22 mouse cellular contexts compared by ENCODE assay signal in the genomic region with DNA sequence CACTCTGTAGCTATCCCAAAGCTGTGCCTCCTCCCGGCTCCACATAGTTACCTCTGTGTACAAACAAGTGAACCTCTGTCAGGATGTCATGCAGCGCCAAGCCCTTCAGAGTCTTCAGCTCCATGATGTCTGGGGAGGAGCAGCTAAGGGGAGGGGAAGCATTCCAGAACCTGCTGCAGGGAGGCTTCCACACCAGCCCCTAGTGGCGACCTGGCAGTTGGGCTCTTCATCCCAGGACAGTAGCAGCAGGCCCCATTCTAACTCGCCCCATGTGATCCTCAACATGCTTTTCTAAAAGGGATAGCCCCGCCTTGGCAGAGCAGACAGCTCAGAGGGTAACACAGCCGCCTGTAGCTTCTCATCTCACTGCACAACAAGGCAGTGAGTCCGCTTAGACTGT. TPM values are rescaled to one million over a fixed set of nuclear protein-coding genes. Genes with fewer than 3 reads are reported as not detected.
A peak's percentile ranks its signal among the peaks of the same experiment; 100 is the strongest.
DNase-seq lines count a peak whose midpoint lies in the region; ATAC-seq and TF ChIP-seq lines count a peak whose summit lies in the region.
"Had no signal": no experiment of that assay in that cellular context is flagged by ENCODE, and none has a peak within 500 bp of the region (broad histone marks: within the 10 kb centered on the region; RNA-seq: fewer than 3 reads in every experiment).

No protein-coding gene starts in this region.

- no peak for DNase-seq in heart, adult 2 months
- DNase-seq in heart, postnatal 10 days = no peak
- DNase-seq in heart, adult 11 months = no peak
- DNase-seq in lung, embryonic 14.5 days = no peak
- no peak for DNase-seq in lung, adult 18-20 months
- DNase-seq in testis, postnatal 10 days (ENCODE audit: low spot score) = no peak
- no peak for DNase-seq in gastrocnemius, postnatal 14 days
- DNase-seq: adrenal gland, postnatal 10 days; cerebellum, adult 18-20 months; cerebellum, postnatal 14 days; gastrocnemius, postnatal 36 days; kidney, adult 2 months; liver; lung, postnatal 14 days had no signal

- TF ChIP-seq CTCF in heart, adult 2 months (IDR thresholded peaks at IDR 0.05) = peak; percentile 5; the same call in 1 of the 2 replicates
- TF ChIP-seq CTCF in lung, embryonic 14.5 days (IDR thresholded peaks at IDR 0.05; ENCODE audit: low read depth) = 0 out of 2 replicates have a peak, but pooled peaks have one; percentile 16

- no peak overlapping the region for H3K9ac ChIP-seq in heart, adult 2 months (ENCODE audit: low read depth, low read length)
- no peak overlapping the region for H3K9ac ChIP-seq in heart, embryonic 16.5 days (ENCODE audit: low read length)
- no peak overlapping the region for H3K9ac ChIP-seq in lung, embryonic 14.5 days
- H3K9ac ChIP-seq: midbrain, embryonic 12.5 days had no signal

- no peaks in the 10 kb centered on the region for H3K27me3 ChIP-seq in heart, adult 2 months (ENCODE audit: control insufficient read depth, insufficient read depth, low read length)
- no peaks in the 10 kb centered on the region for H3K27me3 ChIP-seq in heart, embryonic 16.5 days (ENCODE audit: control insufficient read depth, insufficient read depth, low read length)
- H3K27me3 ChIP-seq in lung, embryonic 14.5 days (ENCODE audit: insufficient read depth, low read length) = no peaks in the 10 kb centered on the region
- H3K27me3 ChIP-seq: midbrain, embryonic 12.5 days; Patski had no signal

- no peak overlapping the region for H3K4me3 ChIP-seq in heart, adult 2 months
- H3K4me3 ChIP-seq in heart, embryonic 16.5 days (ENCODE audit: low read length) = no peak overlapping the region
- H3K4me3 ChIP-seq in lung, embryonic 14.5 days (ENCODE audit: low read depth, low read length) = no peak overlapping the region
- H3K4me3 ChIP-seq: forebrain, embryonic 10.5 days; limb, embryonic 10.5 days; midbrain, embryonic 12.5 days had no signal

- H3K4me2 ChIP-seq in heart, embryonic 16.5 days (ENCODE audit: low read depth, low read length) = no peak overlapping the region
- no peak overlapping the region for H3K4me2 ChIP-seq in lung, embryonic 14.5 days
- H3K4me2 ChIP-seq: midbrain, embryonic 12.5 days had no signal

- no peak overlapping the region for H3K27ac ChIP-seq in heart, adult 2 months
- H3K27ac ChIP-seq in heart, embryonic 16.5 days (ENCODE audit: low read length) = no peak overlapping the region
- no peak overlapping the region for H3K27ac ChIP-seq in lung, embryonic 14.5 days (ENCODE audit: low read depth)
- H3K27ac ChIP-seq: forebrain, embryonic 10.5 days; kidney, postnatal 0 days; limb, embryonic 10.5 days; midbrain, embryonic 12.5 days had no signal

- H3K4me1 ChIP-seq in heart, adult 2 months (ENCODE audit: control insufficient read depth, insufficient read depth, low read length) = no peaks in the 10 kb centered on the region
- peaks cover 6% of the 10 kb centered on the region; the same call in 1 of the 2 replicates for H3K4me1 ChIP-seq in heart, embryonic 16.5 days (ENCODE audit: control insufficient read depth, insufficient read depth, low read length)
- H3K4me1 ChIP-seq in lung, embryonic 14.5 days (ENCODE audit: insufficient read depth) = no peaks in the 10 kb centered on the region
- H3K4me1 ChIP-seq: forebrain, embryonic 10.5 days; limb, embryonic 10.5 days; midbrain, embryonic 12.5 days had no signal

- WGBS in heart, adult 2 months = 76% methylated on average over 7 of the region's 7 CpGs
- 66% methylated on average over 7 of the region's 7 CpGs for WGBS in heart, embryonic 16.5 days
- WGBS in lung, embryonic 14.5 days = 73% methylated on average over 7 of the region's 7 CpGs

- no peak for TF ChIP-seq POLR2A in heart, adult 2 months (IDR thresholded peaks at IDR 0.05; ENCODE audit: insufficient read depth, low read depth, low read length)

- no peak for TF ChIP-seq EP300 in heart, adult 2 months (IDR thresholded peaks at IDR 0.05; ENCODE audit: insufficient read depth, low read depth, low read length)

- no peaks in the 10 kb centered on the region for H3K9me3 ChIP-seq in heart, embryonic 16.5 days (replicated peaks; ENCODE audit: control insufficient read depth, low read length)
- H3K9me3 ChIP-seq in lung, embryonic 14.5 days (ENCODE audit: low read depth, low read length) = no peaks in the 10 kb centered on the region
- H3K9me3 ChIP-seq: forebrain, embryonic 10.5 days; limb, embryonic 10.5 days; midbrain, embryonic 12.5 days had no signal

- peak; percentile 33; the same call in 1 of the 2 replicates for ATAC-seq in heart, embryonic 16.5 days (replicated peaks; ENCODE audit: extremely low read depth, insufficient read depth, low FRiP score)
- ATAC-seq in lung, embryonic 14.5 days (ENCODE audit: insufficient read depth) = no peak
- ATAC-seq: activated CD4-positive, CD25-positive, alpha-beta regulatory T cell, adult 4 months; hindbrain, embryonic 16.5 days; Patski had no signal

- H3K36me3 ChIP-seq in heart, adult 2 months (ENCODE audit: control insufficient read depth, insufficient read depth, low read length) = no peaks in the 10 kb centered on the region
- H3K36me3 ChIP-seq in heart, embryonic 16.5 days (ENCODE audit: control insufficient read depth, insufficient read depth) = peaks cover 26% of the 10 kb centered on the region
- H3K36me3 ChIP-seq in lung, embryonic 14.5 days (ENCODE audit: insufficient read depth) = peaks cover 89% of the 10 kb centered on the region

- intact Hi-C loops in heart, adult 2 months (cut with DNase I) = loop anchor here (10.0 kb wide), 1 partner anchor 267 kb away; a partner anchor contains a TSS
- intact Hi-C loops in heart, postnatal 10 days (cut with DNase I) = loop anchor here (10.0 kb wide), 1 partner anchor 267 kb away; a partner anchor contains a TSS
- intact Hi-C loops in gastrocnemius, postnatal 14 days (cut with DNase I; ENCODE audit: low total_unique reads) = no loop called here

- no peaks in the 10 kb centered on the region for H3K79me2 ChIP-seq in heart, adult 2 months (replicated peaks; ENCODE audit: control insufficient read depth, insufficient read depth, low read length)

RNA-seq across cellular contexts. Expression of a gene that starts 7.1 kb away (rescaled TPM):
- 1 to 10 TPM; 1.7 to 4.3 TPM for total RNA-seq in heart, adult 2 months (2021)
- polyA plus RNA-seq in heart, adult 2 months (2012; rRNA removed) = 3.7 and 5.8 TPM in 2 replicates
- 10 to 100 TPM; 14.5 to 14.9 TPM for total RNA-seq in heart, postnatal 10 days (2021)
- polyA plus RNA-seq in heart, embryonic 16.5 days (2015; fragmentation: Nextera tagmentation; extraction: Ambion mirVana) = 62.8 and 69.4 TPM in 2 replicates
- 127 and 145 TPM in 2 replicates for polyA plus RNA-seq in lung, embryonic 14.5 days (2014; fragmentation: Nextera tagmentation; extraction: Ambion mirVana)
- total RNA-seq in gastrocnemius, postnatal 14 days (2021) = 1 to 10 TPM; 2.8 to 4.3 TPM

RNA-seq across cellular contexts. Expression of a gene that starts 24.7 kb away (rescaled TPM):
- 100 to 1,000 TPM in 1 of 2 experiments, 10 to 100 TPM in 1; 91.4 to 101 TPM for total RNA-seq in heart, adult 2 months (2021)
- polyA plus RNA-seq in heart, adult 2 months (2012; rRNA removed) = 130 and 197 TPM in 2 replicates
- total RNA-seq in heart, postnatal 10 days (2021) = 100 to 1,000 TPM; 108 to 118 TPM
- polyA plus RNA-seq in heart, embryonic 16.5 days (2015; fragmentation: Nextera tagmentation; extraction: Ambion mirVana) = 75.1 and 86.8 TPM in 2 replicates
- 67.1 and 70.9 TPM in 2 replicates for polyA plus RNA-seq in lung, embryonic 14.5 days (2014; fragmentation: Nextera tagmentation; extraction: Ambion mirVana)
- 10 to 100 TPM; 70.6 to 76.4 TPM for total RNA-seq in gastrocnemius, postnatal 14 days (2021)

RNA-seq across cellular contexts. Expression of a gene that starts 32.0 kb away (rescaled TPM):
- under 1 TPM in 1 of 2 experiments, not detected in 1; 0.05 TPM for total RNA-seq in heart, adult 2 months (2021)
- polyA plus RNA-seq in heart, adult 2 months (2012; rRNA removed) = 0.02 TPM in 1 of 2 replicates, not detected in the other
- total RNA-seq in heart, postnatal 10 days (2021) = under 1 TPM; 0.02 to 0.05 TPM
- polyA plus RNA-seq in heart, embryonic 16.5 days (2015; fragmentation: Nextera tagmentation; extraction: Ambion mirVana) = 0.04 and 0.05 TPM in 2 replicates
- polyA plus RNA-seq in lung, embryonic 14.5 days (2014; fragmentation: Nextera tagmentation; extraction: Ambion mirVana) = 0.36 and 0.39 TPM in 2 replicates
- total RNA-seq in gastrocnemius, postnatal 14 days (2021) = under 1 TPM; 0.04 to 0.08 TPM
- polyA plus RNA-seq: limb, embryonic 10.5 days; Patski had no signal
